Mouse (Mus musculus): ENCODE results near the gene Ints2. TPM values are rescaled to one million over a fixed set of nuclear protein-coding genes. Genes with fewer than 3 reads are reported as not detected.

Gene Ints2
- polyA plus RNA-seq, 1 experiment from 2014 or later, result 27.9 TPM

Other genes with a start within 250 kb of the Ints2 start
- 7.7 and 10.0 TPM in 2 replicates for gene Brip1, start 56.4 kb downstream of the Ints2 start, polyA plus RNA-seq (2014; fragmentation: Nextera tagmentation; extraction: Ambion mirVana)
- 14.1 and 15.6 TPM in 2 replicates for gene Med13, start 100.0 kb upstream of the Ints2 start, polyA plus RNA-seq (2014; fragmentation: Nextera tagmentation; extraction: Ambion mirVana)
- gene Rnft1, start 227.1 kb upstream of the Ints2 start, polyA plus RNA-seq (2014; fragmentation: Nextera tagmentation; extraction: Ambion mirVana), result 53.5 and 53.6 TPM in 2 replicates